Mouse (Mus musculus) liver, postnatal 0 days (tissue): ENCODE results near the gene Ccdc74a. TPM values are rescaled to one million over a fixed set of nuclear protein-coding genes. Genes with fewer than 3 reads are reported as not detected.

Experiments
- ATAC-seq: fragments of 200-750 bp; cut with Nextera tagmentation; 2 replicates; pipeline ENCODE4 v1.8.0; 2017; ENCODE audit warnings: mild to moderate bottlenecking, moderate library complexity
- DNase-seq: peaks from one replicate; pipeline ENCODE4 v3.0.0-alpha.2; 2016
- H3K27ac ChIP-seq: fragments of 300-500 bp; sonication (generic); 2 replicates; pipeline ENCODE4 v1.5.1; 2014; ENCODE audit warnings: antibody characterized with exemption, moderate library complexity, mild to moderate bottlenecking, low read depth
- H3K27me3 ChIP-seq: fragments of 300-500 bp; sonication (generic); 2 replicates; pipeline ENCODE4 v1.6.1; 2014; ENCODE audit warnings: low read length, control low read depth, mixed read lengths; ENCODE audit not compliant: insufficient read depth
- H3K36me3 ChIP-seq: fragments of 300-500 bp; sonication (generic); replicated peaks from 2 replicates; pipeline ENCODE4 v1.6.1; 2014; ENCODE audit warnings: mild to moderate bottlenecking, control low read depth, low read length, moderate library complexity, mixed read lengths; ENCODE audit not compliant: insufficient read depth
- H3K4me1 ChIP-seq: fragments of 300-500 bp; sonication (generic); 2 replicates; pipeline ENCODE4 v1.6.1; 2014; ENCODE audit warnings: antibody characterized with exemption, mild to moderate bottlenecking, control low read depth; ENCODE audit not compliant: insufficient read depth
- H3K4me2 ChIP-seq: fragments of 300-500 bp; sonication (generic); 2 replicates; pipeline ENCODE4 v1.6.1; 2014; ENCODE audit warnings: low read depth, mild to moderate bottlenecking, low read length, moderate library complexity, mixed read lengths
- H3K4me3 ChIP-seq: fragments of 300-500 bp; sonication (generic); 2 replicates; pipeline ENCODE4 v1.5.1; 2014; ENCODE audit warnings: low read depth, low read length
- H3K9ac ChIP-seq: fragments of 300-500 bp; sonication (generic); replicated peaks from 2 replicates; pipeline ENCODE4 v1.6.1; 2014; ENCODE audit warnings: mild to moderate bottlenecking, moderate library complexity
- H3K9me3 ChIP-seq: fragments of 300-500 bp; sonication (generic); 2 replicates; pipeline ENCODE4 v1.6.1; 2016; ENCODE audit warnings: mild to moderate bottlenecking, control low read depth, low read length, mixed read lengths
- CTCF ChIP-seq: sonication (generic); IDR thresholded peaks from 2 replicates; pipeline ENCODE4 v1.5.1; 2016; ENCODE audit warnings: antibody characterized with exemption, low read depth
- EP300 ChIP-seq: IDR thresholded peaks from 2 replicates; pipeline ENCODE4 v1.6.1; 2016; ENCODE audit warnings: antibody characterized with exemption, low read depth, mild to moderate bottlenecking
- WGBS: fragments of 180-500 bp; shearing (Covaris S2); extraction: QIAGEN DNeasy Blood & Tissue Kit; methylation state at CpG from one replicate; pipeline ENCODE4 v1.1.7; 2014; ENCODE audit not compliant: insufficient replicate concordance; 5-methylcytosine and 5-hydroxymethylcytosine counted together
- polyA plus RNA-seq: library from polyadenylated mRNA; unstranded; fragments of >200 nt; fragmentation: Nextera tagmentation; extraction: Ambion mirVana; gene quantifications from 2 replicates; pipeline ENCODE4 v1.2.1, GENCODE M21; 2015

The Ccdc74a gene
- polyA plus RNA-seq, 1 experiment from 2014 or later = 3.3 TPM

GRCm38 (mm10) chr16:17656212-17656871 lies 10.1 kb downstream of the Ccdc74a start:
- ATAC-seq (peak; percentile 67; the same call in 1 of the 2 replicates), DNase-seq (no peak)
- Histone ChIP-seq H3K36me3 (peaks cover 56% of the 10 kb centered on the region), H3K4me3 (no peak overlapping the region), H3K27me3 (no peaks in the 10 kb centered on the region), H3K27ac (no peak overlapping the region), H3K9me3 (no peaks in the 10 kb centered on the region), H3K4me2 (no peak overlapping the region), H3K9ac (no peak overlapping the region), H3K4me1 (peaks cover 9% of the 10 kb centered on the region; the same call in 1 of the 2 replicates)
- no peak for TF ChIP-seq EP300
- TF ChIP-seq CTCF = no peak
- 45% methylated on average over 5 of the region's 5 CpGs for WGBS

- Histone ChIP-seq H3K4me1 (peaks cover 13% of the 10 kb centered on the region; the same call in 1 of the 2 replicates), H3K27ac (peak overlapping the region; percentile 57), H3K4me3 (no peak overlapping the region), H3K36me3 (peaks cover 51% of the 10 kb centered on the region), H3K27me3 (no peaks in the 10 kb centered on the region), H3K9ac (no peak overlapping the region), H3K4me2 (no peak overlapping the region), H3K9me3 (no peaks in the 10 kb centered on the region)
- ATAC-seq (peak; percentile 73), DNase-seq (no peak)
- TF ChIP-seq EP300 (0 out of 2 replicates have a peak, but pooled peaks have one; percentile 10), CTCF (no peak)
Observed at GRCm38 (mm10) chr16:17665568-17665967, 19.3 kb downstream of the Ccdc74a start.

- DNase-seq (no peak), ATAC-seq (no peak)
- H3K4me2 ChIP-seq = no peak overlapping the region
- peaks cover 59% of the 10 kb centered on the region for H3K36me3 ChIP-seq
- H3K4me1 ChIP-seq = peaks cover 10% of the 10 kb centered on the region; the same call in 1 of the 2 replicates
- H3K9ac ChIP-seq = no peak overlapping the region
- H3K9me3 ChIP-seq = no peaks in the 10 kb centered on the region
- no peaks in the 10 kb centered on the region for H3K27me3 ChIP-seq
- no peak overlapping the region for H3K27ac ChIP-seq
- no peak overlapping the region for H3K4me3 ChIP-seq
- no peak for TF ChIP-seq EP300
- TF ChIP-seq CTCF = no peak
Observed at GRCm38 (mm10) chr16:17669886-17670285, 23.6 kb downstream of the Ccdc74a start.

GRCm38 (mm10) chr16:17694860-17695259 lies 48.6 kb downstream of the Ccdc74a start:
- ATAC-seq (0 out of 2 replicates have a peak, but pooled peaks have one; percentile 23), DNase-seq (no peak)
- Histone ChIP-seq H3K9me3 (no peaks in the 10 kb centered on the region), H3K36me3 (peaks cover 31% of the 10 kb centered on the region), H3K9ac (no peak overlapping the region), H3K27ac (no peak overlapping the region), H3K4me1 (no peaks in the 10 kb centered on the region), H3K4me3 (no peak overlapping the region), H3K27me3 (no peaks in the 10 kb centered on the region), H3K4me2 (no peak overlapping the region)
- WGBS = 73% methylated on average over 3 of the region's 3 CpGs
- no peak for TF ChIP-seq CTCF
- TF ChIP-seq EP300 = no peak

Other genes starting within 250 kb of the Ccdc74a start
- 7.1 and 7.2 TPM in 2 replicates for gene Snap29, start 240.5 kb upstream of the Ccdc74a start, polyA plus RNA-seq
- gene Pi4ka, start 240.2 kb upstream of the Ccdc74a start, polyA plus RNA-seq = 7.3 and 8.1 TPM in 2 replicates
- gene Crkl, start 194.5 kb upstream of the Ccdc74a start, polyA plus RNA-seq = 20.1 and 24.4 TPM in 2 replicates
- 3.3 and 3.4 TPM in 2 replicates for gene Aifm3, start 156.9 kb upstream of the Ccdc74a start, polyA plus RNA-seq
- 16.8 and 18.7 TPM in 2 replicates for gene Lztr1, start 137.8 kb upstream of the Ccdc74a start, polyA plus RNA-seq
- gene Thap7, start 115.3 kb upstream of the Ccdc74a start, polyA plus RNA-seq = 21.3 and 24.4 TPM in 2 replicates
- gene Lrrc74b, start 85.2 kb upstream of the Ccdc74a start, polyA plus RNA-seq = 0.05 and 0.06 TPM in 2 replicates
- 0.14 and 0.18 TPM in 2 replicates for gene P2rx6, start 84.6 kb upstream of the Ccdc74a start, polyA plus RNA-seq
- gene Slc7a4, start 63.3 kb upstream of the Ccdc74a start, polyA plus RNA-seq = 3.3 and 3.7 TPM in 2 replicates
- gene Smpd4, start 27.1 kb upstream of the Ccdc74a start, polyA plus RNA-seq = 6.4 and 7.3 TPM in 2 replicates
- 11.0 and 11.6 TPM in 2 replicates for gene Med15, start 86.4 kb downstream of the Ccdc74a start, polyA plus RNA-seq
- gene Klhl22, start 113.1 kb downstream of the Ccdc74a start, polyA plus RNA-seq = 7.8 and 8.0 TPM in 2 replicates
- gene Scarf2, start 150.8 kb downstream of the Ccdc74a start, polyA plus RNA-seq = 0.97 and 1.6 TPM in 2 replicates
- not detected in 2 replicates for gene B830017H08Rik, start 186.7 kb downstream of the Ccdc74a start, polyA plus RNA-seq
- gene Car15, start 191.9 kb downstream of the Ccdc74a start, polyA plus RNA-seq = 0.26 and 0.52 TPM in 2 replicates
- gene Gm20518, start 245.2 kb downstream of the Ccdc74a start, polyA plus RNA-seq = not detected in 2 replicates
- gene Tssk1, start 247.8 kb downstream of the Ccdc74a start, polyA plus RNA-seq = 0.04 and 0.08 TPM in 2 replicates